ENCODE assay signal across 21 mouse cellular contexts in the genomic region with DNA sequence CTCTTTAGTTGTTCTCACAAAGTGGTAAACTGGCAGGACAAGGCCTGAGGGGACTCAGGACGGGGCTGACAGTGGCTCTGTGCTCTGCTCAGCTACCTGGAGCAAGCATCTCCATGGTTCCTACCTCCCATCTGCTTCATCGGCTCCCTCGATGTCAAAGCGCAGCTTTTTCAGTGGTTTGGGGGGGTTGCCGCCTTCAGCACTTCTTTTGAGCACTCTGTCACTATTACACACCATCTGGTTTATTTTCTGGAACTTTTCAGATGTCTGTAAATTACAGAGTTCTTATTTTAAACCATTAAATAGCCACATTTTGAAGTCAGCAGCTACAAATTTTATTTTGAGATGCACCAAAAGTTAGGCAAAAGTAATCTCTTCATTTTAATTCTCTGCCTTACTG. TPM values are rescaled to one million over a fixed set of nuclear protein-coding genes. Genes with fewer than 3 reads are reported as not detected.
A peak's percentile ranks its signal among the peaks of the same experiment; 100 is the strongest.
DNase-seq lines count a peak whose midpoint lies in the region; ATAC-seq and TF ChIP-seq lines count a peak whose summit lies in the region.
"Had no signal": no experiment of that assay in that cellular context is flagged by ENCODE, and none has a peak within 500 bp of the region (broad histone marks: within the 10 kb centered on the region; RNA-seq: fewer than 3 reads in every experiment).

No protein-coding gene starts in this region.

- no peaks in the 10 kb centered on the region for H3K4me1 ChIP-seq in forebrain, embryonic 13.5 days
- no peaks in the 10 kb centered on the region for H3K4me1 ChIP-seq in forebrain, embryonic 12.5 days
- no peaks in the 10 kb centered on the region; the same call in 1 of the 2 replicates for H3K4me1 ChIP-seq in heart, adult 2 months (ENCODE audit: control insufficient read depth, insufficient read depth, low read length)
- H3K4me1 ChIP-seq: hindbrain, embryonic 13.5 days had no signal

- no peak for TF ChIP-seq POLR2A in heart, adult 2 months (IDR thresholded peaks at IDR 0.05; ENCODE audit: insufficient read depth, low read depth, low read length)

- H3K9me3 ChIP-seq in forebrain, embryonic 13.5 days (replicated peaks) = no peaks in the 10 kb centered on the region
- H3K9me3 ChIP-seq in forebrain, embryonic 12.5 days = no peaks in the 10 kb centered on the region
- H3K9me3 ChIP-seq: heart, embryonic 15.5 days; hindbrain, embryonic 13.5 days had no signal

- H3K27me3 ChIP-seq in forebrain, embryonic 13.5 days = no peaks in the 10 kb centered on the region
- H3K27me3 ChIP-seq in forebrain, embryonic 12.5 days = no peaks in the 10 kb centered on the region
- no peaks in the 10 kb centered on the region for H3K27me3 ChIP-seq in heart, adult 2 months (ENCODE audit: control insufficient read depth, insufficient read depth, low read length)
- H3K27me3 ChIP-seq: heart, embryonic 15.5 days; hindbrain, embryonic 13.5 days had no signal

- no peak overlapping the region for H3K4me3 ChIP-seq in forebrain, embryonic 13.5 days
- H3K4me3 ChIP-seq in forebrain, embryonic 12.5 days (replicated peaks) = no peak overlapping the region
- no peak overlapping the region for H3K4me3 ChIP-seq in heart, adult 2 months
- H3K4me3 ChIP-seq: heart, embryonic 15.5 days; hindbrain, embryonic 13.5 days had no signal

- WGBS in forebrain, embryonic 13.5 days = 54% methylated on average over 5 of the region's 5 CpGs
- 61% methylated on average over 5 of the region's 5 CpGs for WGBS in forebrain, embryonic 12.5 days
- 80% methylated on average over 5 of the region's 5 CpGs for WGBS in heart, adult 2 months

- H3K27ac ChIP-seq in forebrain, embryonic 13.5 days = peak overlapping the region; percentile 57; the same call in 1 of the 2 replicates
- no peak overlapping the region for H3K27ac ChIP-seq in forebrain, embryonic 12.5 days
- H3K27ac ChIP-seq in heart, adult 2 months = no peak overlapping the region
- H3K27ac ChIP-seq: heart, embryonic 15.5 days; hindbrain, embryonic 13.5 days; stomach, postnatal 0 days had no signal

- no peaks in the 10 kb centered on the region for H3K79me2 ChIP-seq in heart, adult 2 months (replicated peaks; ENCODE audit: control insufficient read depth, insufficient read depth, low read length)

- H3K9ac ChIP-seq in forebrain, embryonic 13.5 days = no peak overlapping the region
- no peak overlapping the region for H3K9ac ChIP-seq in forebrain, embryonic 12.5 days
- no peak overlapping the region for H3K9ac ChIP-seq in heart, adult 2 months (ENCODE audit: low read depth, low read length)
- H3K9ac ChIP-seq: heart, embryonic 15.5 days; hindbrain, embryonic 13.5 days had no signal

- no peak for TF ChIP-seq CTCF in heart, adult 2 months (IDR thresholded peaks at IDR 0.05)

- peak; percentile 55 for DNase-seq in heart, adult 11 months
- no peak for DNase-seq in heart, adult 2 months
- peak; percentile 24 to 33 for DNase-seq in right cerebral cortex, adult 2 months (ENCODE audit: low spot score in 2 of 2)
- DNase-seq in right cerebral cortex, postnatal 25 days = no peak
- no peak for DNase-seq in cerebellum, adult 18-20 months
- no peak for DNase-seq in urinary bladder, adult 2 months (ENCODE audit: low spot score)
- DNase-seq: adrenal gland, postnatal 10 days; cerebellum, adult 9-11 months; gastrocnemius, postnatal 36 days; heart, postnatal 36 days; kidney, adult 18-20 months; left cerebral cortex, postnatal 4 days; lung, adult 18-20 months; lung, postnatal 10 days; right cerebral cortex, adult 18-20 months had no signal

- H3K36me3 ChIP-seq in forebrain, embryonic 13.5 days (ENCODE audit: poor library complexity, severe bottlenecking) = peaks cover 21% of the 10 kb centered on the region
- peaks cover 25% of the 10 kb centered on the region for H3K36me3 ChIP-seq in forebrain, embryonic 12.5 days (replicated peaks)
- H3K36me3 ChIP-seq in heart, adult 2 months (ENCODE audit: control insufficient read depth, insufficient read depth, low read length) = peaks cover 12% of the 10 kb centered on the region

- no peak for ATAC-seq in forebrain, embryonic 13.5 days
- ATAC-seq in forebrain, embryonic 12.5 days (ENCODE audit: low FRiP score) = no peak

- no peak for TF ChIP-seq EP300 in heart, adult 2 months (IDR thresholded peaks at IDR 0.05; ENCODE audit: insufficient read depth, low read depth, low read length)

- intact Hi-C loops in heart, adult 2 months (cut with DNase I) = no loop called here

- H3K4me2 ChIP-seq in forebrain, embryonic 13.5 days = no peak overlapping the region
- no peak overlapping the region for H3K4me2 ChIP-seq in forebrain, embryonic 12.5 days
- H3K4me2 ChIP-seq: heart, embryonic 15.5 days; hindbrain, embryonic 13.5 days; midbrain, embryonic 11.5 days had no signal

RNA-seq across cellular contexts. Expression of gene Lpar6, which starts 38.6 kb away (rescaled TPM):
- polyA plus RNA-seq in forebrain, embryonic 13.5 days (2015; fragmentation: Nextera tagmentation; extraction: Ambion mirVana) = 9.0 and 9.4 TPM in 2 replicates
- polyA plus RNA-seq in forebrain, embryonic 12.5 days (2016; fragmentation: Nextera tagmentation; extraction: Ambion mirVana) = 11.8 and 14.2 TPM in 2 replicates
- 1 to 10 TPM; 1.5 to 2.3 TPM for total RNA-seq in heart, adult 2 months (2021)
- 2.3 and 5.2 TPM in 2 replicates for polyA plus RNA-seq in heart, adult 2 months (2012; rRNA removed)
- polyA plus RNA-seq in urinary bladder, adult 2 months (2012; rRNA removed) = 10.2 and 13.2 TPM in 2 replicates

Comparison
In these comparisons a context has a peak if more than half of its experiments do, and no peak if none do; other contexts are left out.
1. DNase-seq: peak in heart, adult 11 months (single experiment) and right cerebral cortex, adult 2 months (2 of 2); none in heart, adult 2 months (0 of 2), right cerebral cortex, postnatal 25 days (single experiment), cerebellum, adult 18-20 months (0 of 2) and urinary bladder, adult 2 months (single experiment).